Mouse (Mus musculus) intestine, embryonic 15.5 days (tissue): ENCODE measurements around the gene Bace2. TPM values are rescaled to one million over a fixed set of nuclear protein-coding genes. Genes with fewer than 3 reads are reported as not detected.

ENCODE experiments used
- ATAC-seq: fragments of 200-750 bp; cut with Nextera tagmentation; 2 replicates; pipeline ENCODE4 v1.8.0; 2017; ENCODE audit warnings: moderate TSS enrichment, moderate library complexity
- H3K27ac ChIP-seq: fragments of 300-500 bp; sonication (generic); 2 replicates; pipeline ENCODE4 v1.5.1; 2015; ENCODE audit warnings: mild to moderate bottlenecking, inconsistent platforms
- H3K27me3 ChIP-seq: fragments of 300-500 bp; sonication (generic); replicated peaks from 2 replicates; pipeline ENCODE4 v1.6.1; 2015; ENCODE audit warnings: inconsistent platforms
- H3K36me3 ChIP-seq: fragments of 300-500 bp; sonication (generic); 2 replicates; pipeline ENCODE4 v1.6.1; 2015; ENCODE audit warnings: inconsistent platforms
- H3K4me1 ChIP-seq: fragments of 300-500 bp; sonication (generic); replicated peaks from 2 replicates; pipeline ENCODE4 v1.6.1; 2015; ENCODE audit warnings: inconsistent platforms
- H3K4me2 ChIP-seq: fragments of 300-500 bp; sonication (generic); replicated peaks from 2 replicates; pipeline ENCODE4 v1.6.1; 2015; ENCODE audit warnings: mild to moderate bottlenecking, inconsistent platforms
- H3K4me3 ChIP-seq: fragments of 300-500 bp; sonication (generic); replicated peaks from 2 replicates; pipeline ENCODE4 v1.5.1; 2015; ENCODE audit warnings: inconsistent platforms
- H3K9ac ChIP-seq: fragments of 300-500 bp; sonication (generic); 2 replicates; pipeline ENCODE4 v1.6.1; 2015; ENCODE audit warnings: inconsistent platforms
- H3K9me3 ChIP-seq: fragments of 300-500 bp; sonication (generic); 2 replicates; pipeline ENCODE4 v1.6.1; 2016; ENCODE audit warnings: inconsistent platforms
- WGBS: fragments of 180-500 bp; shearing (Covaris S2); methylation state at CpG from one replicate; pipeline ENCODE4 v1.1.7; 2015; 5-methylcytosine and 5-hydroxymethylcytosine counted together
- polyA plus RNA-seq: library from polyadenylated mRNA; unstranded; fragments of >200 nt; fragmentation: Nextera tagmentation; extraction: Ambion mirVana; gene quantifications from 2 replicates; pipeline ENCODE4 v1.2.1, GENCODE M21; 2015

Bace2 gene
- polyA plus RNA-seq, 1 experiment from 2014 or later = 13.6 TPM

DNA sequence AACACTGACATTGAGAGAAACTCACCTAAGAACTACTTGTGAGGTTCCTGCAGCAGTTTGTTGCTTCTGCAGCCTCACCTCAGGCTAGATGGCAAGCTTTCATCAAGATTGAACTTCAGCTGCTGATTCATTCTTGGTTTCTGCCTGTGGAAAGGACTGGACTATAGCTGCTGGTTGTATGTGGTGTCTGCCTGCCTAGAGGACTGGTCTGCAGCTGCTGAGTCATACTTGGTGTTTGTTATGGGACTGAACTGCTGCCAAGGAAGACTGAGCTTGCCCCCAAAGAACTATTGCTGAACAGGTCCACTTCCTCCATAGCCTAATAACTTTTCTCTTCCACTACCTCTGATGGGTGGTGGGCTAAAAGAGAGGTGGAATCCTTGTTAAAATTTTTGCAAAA, 90.8 kb downstream of the Bace2 start:
- H3K27ac ChIP-seq = no peak overlapping the region
- H3K36me3 ChIP-seq = no peaks in the 10 kb centered on the region
- H3K27me3 ChIP-seq = no peaks in the 10 kb centered on the region
- no peak for ATAC-seq
- no peak overlapping the region for H3K4me3 ChIP-seq
- H3K4me1 ChIP-seq = no peaks in the 10 kb centered on the region
- no peaks in the 10 kb centered on the region for H3K9me3 ChIP-seq
- no peak overlapping the region for H3K9ac ChIP-seq
- no peak overlapping the region for H3K4me2 ChIP-seq

DNA sequence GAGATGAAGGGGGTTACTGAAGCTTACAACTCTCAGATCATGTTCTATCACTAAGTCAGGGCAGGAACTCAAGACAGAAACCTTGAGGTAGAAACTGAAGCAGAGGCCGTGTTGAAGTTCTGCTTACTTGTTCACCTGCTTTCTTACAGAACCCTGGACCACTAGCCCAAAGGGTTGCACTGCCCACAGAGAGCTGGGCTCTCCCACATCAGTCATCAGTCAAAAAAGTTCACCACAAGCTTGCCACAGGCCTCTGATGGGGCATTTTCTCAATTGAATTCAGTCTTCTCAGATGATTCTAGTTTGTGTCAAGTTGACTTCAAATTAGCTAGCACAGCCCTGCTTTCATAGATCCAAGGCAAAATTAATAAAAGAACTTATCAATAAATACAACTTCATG, 103.3 kb downstream of the Bace2 start:
- no peak overlapping the region for H3K9ac ChIP-seq
- no peak overlapping the region for H3K27ac ChIP-seq
- no peak overlapping the region for H3K4me2 ChIP-seq
- H3K9me3 ChIP-seq = no peaks in the 10 kb centered on the region
- H3K27me3 ChIP-seq = no peaks in the 10 kb centered on the region
- no peaks in the 10 kb centered on the region for H3K36me3 ChIP-seq
- ATAC-seq = no peak
- no peak overlapping the region for H3K4me3 ChIP-seq
- no peaks in the 10 kb centered on the region for H3K4me1 ChIP-seq
- WGBS = 74% methylated on average over 1 of the region's 1 CpGs

DNA sequence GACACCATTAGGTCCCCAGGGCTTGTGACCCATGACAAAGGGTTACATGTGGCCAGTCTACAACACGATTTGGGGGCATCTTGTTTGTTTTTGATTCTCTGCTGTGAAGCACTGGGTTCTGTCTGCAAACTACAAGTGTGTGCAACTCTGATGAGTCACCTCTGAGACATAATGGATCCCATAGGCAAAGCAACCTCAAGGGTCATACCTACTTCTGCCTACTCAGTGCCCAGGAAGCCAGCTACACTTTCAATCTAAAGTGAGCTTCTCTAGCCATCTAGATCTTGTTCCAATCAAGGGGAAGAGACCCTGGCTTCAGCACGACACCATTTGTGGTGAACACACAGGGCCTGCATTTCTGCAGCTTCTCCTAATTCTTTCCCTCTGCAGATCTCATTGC, 104.7 kb downstream of the Bace2 start:
- H3K36me3 ChIP-seq = no peaks in the 10 kb centered on the region
- no peaks in the 10 kb centered on the region for H3K9me3 ChIP-seq
- 69% methylated on average over 2 of the region's 2 CpGs for WGBS
- H3K27me3 ChIP-seq = no peaks in the 10 kb centered on the region
- H3K4me3 ChIP-seq = no peak overlapping the region
- ATAC-seq = no peak
- no peak overlapping the region for H3K4me2 ChIP-seq
- H3K4me1 ChIP-seq = no peaks in the 10 kb centered on the region
- no peak overlapping the region for H3K27ac ChIP-seq
- H3K9ac ChIP-seq = no peak overlapping the region

DNA sequence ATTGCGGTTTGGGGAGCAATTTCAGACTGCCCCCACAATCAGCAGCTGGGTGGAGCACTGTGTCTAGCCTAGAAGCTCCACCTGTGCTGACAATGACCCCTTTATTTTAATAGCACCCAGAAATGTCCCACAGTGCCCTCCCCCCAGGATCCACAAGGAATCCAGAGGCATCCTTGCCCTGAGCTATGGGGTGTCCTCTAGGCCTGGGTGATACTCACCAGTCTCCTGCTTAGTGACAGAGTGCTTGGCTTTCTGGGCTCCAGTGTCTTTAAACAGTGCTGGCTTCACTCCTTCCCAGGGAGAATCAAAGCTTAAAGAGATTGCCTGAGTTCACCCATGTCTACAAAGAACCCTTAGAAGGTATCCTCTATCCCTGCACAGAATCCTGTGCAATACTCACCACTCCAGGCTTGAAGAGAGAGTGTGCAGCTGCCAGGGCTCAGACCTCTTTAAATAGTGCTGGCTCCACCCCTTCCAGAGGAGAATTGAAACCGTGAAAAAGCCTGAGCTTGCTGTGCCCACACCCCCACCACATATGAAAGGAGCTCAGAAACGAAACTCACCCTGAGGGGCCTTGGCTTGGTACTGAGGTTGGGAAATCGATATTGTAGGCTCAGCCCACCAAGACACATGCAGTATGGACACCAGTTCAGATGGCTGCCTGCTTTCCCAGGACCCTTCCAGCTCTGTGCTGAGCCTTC, 106.1 kb downstream of the Bace2 start, which contains the start of gene Mx1:
TSS of gene Mx1 (minus strand) at position 427 of the 701 bp plus-strand sequence.
- no peak within 1 kb of the TSS for H3K9ac ChIP-seq
- H3K36me3 ChIP-seq = no peaks in the 10 kb centered on the region
- no peaks in the 10 kb centered on the region for H3K9me3 ChIP-seq
- H3K4me2 ChIP-seq = no peak within 1 kb of the TSS
- ATAC-seq = peak; percentile 62
- WGBS = 32% methylated on average over 4 of the region's 4 CpGs
- H3K4me3 ChIP-seq = no peak within 1 kb of the TSS
- H3K27ac ChIP-seq = no peak within 1 kb of the TSS
- H3K27me3 ChIP-seq = no peaks in the 10 kb centered on the region
- no peaks in the 10 kb centered on the region for H3K4me1 ChIP-seq

DNA sequence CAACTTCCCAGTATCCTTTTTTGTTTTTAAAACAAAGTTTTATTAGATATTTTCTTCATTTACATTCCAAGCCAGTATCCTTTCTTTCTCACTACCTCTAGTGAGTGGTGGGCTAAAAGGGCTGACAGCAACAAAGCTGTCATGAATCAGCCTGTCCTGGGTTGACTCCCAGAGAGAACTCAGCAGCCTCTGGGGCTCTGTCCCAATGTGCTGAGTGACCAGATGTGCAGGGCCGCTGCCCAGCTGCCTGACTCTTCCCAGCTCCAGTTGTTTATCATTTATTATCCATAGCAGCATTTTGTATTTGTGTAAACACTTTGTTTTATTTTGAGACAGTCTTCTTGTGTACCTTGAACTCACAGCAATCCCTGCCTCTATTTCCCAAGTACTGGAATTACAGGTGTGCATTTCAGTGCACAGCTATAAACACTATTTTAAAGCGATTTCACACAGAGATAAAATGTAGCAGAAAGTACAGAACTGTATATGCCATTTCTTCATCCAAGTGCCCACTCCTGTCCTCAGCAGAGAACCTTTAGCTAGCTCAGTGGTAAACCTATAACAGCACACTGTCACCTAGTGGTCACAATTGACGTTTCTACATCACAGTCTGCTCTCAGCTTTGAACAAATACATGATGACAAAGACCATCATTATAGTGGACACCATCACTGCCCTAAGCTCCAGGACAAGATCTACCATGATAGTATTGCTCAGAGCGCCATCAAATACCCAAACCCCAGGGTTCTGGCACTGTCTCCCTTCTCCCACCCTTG, 109.8 kb downstream of the Bace2 start:
- ATAC-seq = no peak
- no peak overlapping the region for H3K4me2 ChIP-seq
- H3K27ac ChIP-seq = no peak overlapping the region
- H3K27me3 ChIP-seq = no peaks in the 10 kb centered on the region
- H3K36me3 ChIP-seq = no peaks in the 10 kb centered on the region
- H3K4me3 ChIP-seq = no peak overlapping the region
- WGBS = 49% methylated on average over 4 of the region's 4 CpGs
- no peaks in the 10 kb centered on the region for H3K4me1 ChIP-seq
- no peak overlapping the region for H3K9ac ChIP-seq
- no peaks in the 10 kb centered on the region for H3K9me3 ChIP-seq

DNA sequence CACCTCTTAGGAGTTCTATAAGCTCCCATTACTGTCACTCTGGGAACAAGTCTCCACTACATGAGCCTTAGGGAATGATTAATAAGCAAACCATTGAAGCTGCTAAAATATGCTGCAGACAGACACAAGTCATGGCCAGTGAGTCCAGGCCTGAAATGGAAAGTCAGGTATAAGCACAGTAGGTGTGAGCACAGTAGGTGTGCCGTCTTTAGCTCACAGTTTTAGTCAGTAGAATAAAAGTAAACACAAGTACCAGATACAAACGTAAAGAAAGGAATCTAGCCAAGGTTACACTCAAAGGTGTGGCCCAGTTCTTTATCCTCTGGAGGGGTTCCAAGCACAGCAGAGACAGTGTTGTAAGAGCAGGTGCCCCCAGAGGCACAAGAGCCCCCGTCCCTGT, 110.9 kb downstream of the Bace2 start:
- WGBS = 49% methylated on average over 3 of the region's 3 CpGs
- ATAC-seq = 0 out of 2 replicates have a peak, but pooled peaks have one; percentile 17
- Histone ChIP-seq H3K36me3 (no peaks in the 10 kb centered on the region), H3K27ac (no peak overlapping the region), H3K9ac (no peak overlapping the region), H3K4me2 (no peak overlapping the region), H3K4me1 (no peaks in the 10 kb centered on the region), H3K9me3 (no peaks in the 10 kb centered on the region), H3K4me3 (no peak overlapping the region), H3K27me3 (no peaks in the 10 kb centered on the region)

DNA sequence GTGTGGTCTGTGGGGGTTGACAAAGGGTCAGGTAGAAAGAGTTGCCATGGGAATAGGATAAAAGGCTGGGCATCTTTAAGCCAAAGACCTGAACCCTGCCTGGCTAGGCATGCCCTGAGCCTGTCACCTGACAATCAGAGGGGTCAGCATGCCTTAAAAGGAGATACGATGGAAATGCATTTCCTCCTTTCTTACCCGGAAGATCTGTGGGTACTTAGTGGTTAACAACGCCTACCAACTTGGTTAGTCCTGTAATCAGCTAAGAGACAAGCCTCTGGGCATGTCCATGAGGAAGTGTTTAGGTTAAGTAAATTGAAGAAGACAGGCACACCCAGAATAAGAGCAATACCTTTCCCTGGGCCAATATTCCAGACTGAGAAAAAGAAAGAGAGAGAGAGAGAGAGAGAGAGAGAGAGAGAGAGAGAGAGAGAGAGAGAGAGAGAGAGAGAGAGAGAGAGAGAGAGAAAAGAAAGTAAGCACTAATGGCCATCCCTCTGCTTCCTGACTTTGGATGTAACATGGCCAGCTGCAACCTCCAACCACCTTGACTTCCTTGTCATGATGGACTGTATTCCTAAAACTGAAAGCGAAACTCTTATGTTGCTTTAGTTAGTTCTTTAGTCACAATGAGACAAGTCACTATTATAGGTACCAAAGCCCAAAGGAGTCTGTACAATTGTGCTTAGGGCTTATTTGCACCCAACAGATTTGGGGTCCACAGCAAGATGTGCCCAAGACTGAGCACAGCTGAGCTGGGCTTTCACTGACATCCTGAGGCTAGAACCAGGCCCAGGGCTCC, 111.7 kb downstream of the Bace2 start:
- H3K4me1 ChIP-seq = no peaks in the 10 kb centered on the region
- 72% methylated on average over 4 of the region's 4 CpGs for WGBS
- ATAC-seq = no peak
- H3K9me3 ChIP-seq = no peaks in the 10 kb centered on the region
- H3K9ac ChIP-seq = no peak overlapping the region
- no peak overlapping the region for H3K27ac ChIP-seq
- H3K36me3 ChIP-seq = no peaks in the 10 kb centered on the region
- H3K4me3 ChIP-seq = no peak overlapping the region
- no peaks in the 10 kb centered on the region for H3K27me3 ChIP-seq
- H3K4me2 ChIP-seq = no peak overlapping the region

DNA sequence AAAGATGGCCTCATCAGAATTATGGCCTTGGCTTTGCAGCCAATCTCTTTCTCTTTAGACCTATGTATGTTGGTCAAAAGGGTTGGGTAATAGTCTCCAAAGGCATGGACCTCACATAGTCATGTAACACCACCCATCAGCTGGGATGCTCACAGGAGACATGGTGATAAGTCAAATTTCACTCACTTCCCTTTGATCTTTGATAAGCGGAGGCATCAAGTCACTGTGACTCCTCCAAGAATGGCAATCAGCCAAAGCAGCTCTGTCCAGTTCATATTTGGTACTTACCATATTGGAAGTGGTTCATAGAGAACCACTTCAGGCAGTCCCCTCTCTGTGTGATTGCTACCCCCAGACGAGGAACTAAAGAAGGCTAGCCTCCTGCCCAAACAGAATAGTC, 118.1 kb downstream of the Bace2 start:
- no peak overlapping the region for H3K27ac ChIP-seq
- H3K4me1 ChIP-seq = no peaks in the 10 kb centered on the region
- H3K4me2 ChIP-seq = no peak overlapping the region
- H3K9me3 ChIP-seq = no peaks in the 10 kb centered on the region
- no peak overlapping the region for H3K9ac ChIP-seq
- H3K27me3 ChIP-seq = no peaks in the 10 kb centered on the region
- H3K36me3 ChIP-seq = no peaks in the 10 kb centered on the region
- ATAC-seq = no peak
- no peak overlapping the region for H3K4me3 ChIP-seq
- whole genome bisulfite sequencing = 78% methylated on average over 2 of the region's 2 CpGs

DNA sequence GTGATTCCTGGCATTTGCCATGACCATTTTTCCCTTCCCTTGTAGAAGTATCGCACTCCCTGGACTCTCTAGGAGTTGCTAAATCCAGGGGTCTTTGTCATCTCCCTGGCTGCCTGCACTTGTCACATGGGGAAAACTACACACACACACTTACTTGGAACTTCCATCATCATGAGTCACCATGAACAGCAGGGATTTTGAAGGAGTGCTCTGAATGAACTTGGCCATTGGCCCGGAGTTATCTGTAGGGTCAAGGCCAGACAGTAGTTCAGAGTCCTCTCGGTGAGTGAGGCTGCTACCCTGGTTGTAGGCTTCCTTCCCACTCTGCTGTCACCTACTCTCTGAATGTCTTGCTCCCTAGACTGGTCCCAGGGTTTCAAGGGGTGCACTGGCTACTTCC, 119.0 kb downstream of the Bace2 start:
- 79% methylated on average over 3 of the region's 3 CpGs for WGBS
- Histone ChIP-seq H3K4me2 (no peak overlapping the region), H3K4me3 (no peak overlapping the region), H3K9ac (no peak overlapping the region), H3K4me1 (no peaks in the 10 kb centered on the region), H3K36me3 (no peaks in the 10 kb centered on the region), H3K9me3 (no peaks in the 10 kb centered on the region), H3K27me3 (no peaks in the 10 kb centered on the region), H3K27ac (no peak overlapping the region)
- peak; percentile 58 for ATAC-seq

DNA sequence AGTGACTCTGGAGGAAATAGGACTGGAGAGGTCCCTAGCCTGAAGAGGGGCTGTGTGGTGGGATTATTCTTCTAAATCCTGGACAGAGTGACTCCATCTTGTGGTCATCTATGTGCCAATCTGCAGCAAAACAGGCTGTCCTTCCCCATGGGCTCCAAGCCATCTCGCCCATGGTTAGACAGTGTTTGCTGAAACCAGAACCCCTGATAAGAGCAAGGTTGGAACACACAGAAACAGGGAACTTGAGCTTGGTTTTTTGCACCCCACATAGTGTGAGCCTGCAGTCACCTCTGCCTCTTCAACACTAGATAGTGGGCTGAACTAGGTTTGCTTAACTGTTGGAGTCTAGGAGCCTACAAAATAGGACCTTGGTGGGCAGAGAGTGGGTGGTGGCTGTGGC, 120.0 kb downstream of the Bace2 start:
- Histone ChIP-seq H3K27ac (no peak overlapping the region), H3K4me2 (no peak overlapping the region), H3K4me1 (no peaks in the 10 kb centered on the region), H3K9me3 (no peaks in the 10 kb centered on the region), H3K27me3 (no peaks in the 10 kb centered on the region), H3K9ac (no peak overlapping the region), H3K4me3 (no peak overlapping the region), H3K36me3 (no peaks in the 10 kb centered on the region)
- WGBS = 66% methylated on average over 1 of the region's 1 CpGs
- no peak for ATAC-seq

DNA sequence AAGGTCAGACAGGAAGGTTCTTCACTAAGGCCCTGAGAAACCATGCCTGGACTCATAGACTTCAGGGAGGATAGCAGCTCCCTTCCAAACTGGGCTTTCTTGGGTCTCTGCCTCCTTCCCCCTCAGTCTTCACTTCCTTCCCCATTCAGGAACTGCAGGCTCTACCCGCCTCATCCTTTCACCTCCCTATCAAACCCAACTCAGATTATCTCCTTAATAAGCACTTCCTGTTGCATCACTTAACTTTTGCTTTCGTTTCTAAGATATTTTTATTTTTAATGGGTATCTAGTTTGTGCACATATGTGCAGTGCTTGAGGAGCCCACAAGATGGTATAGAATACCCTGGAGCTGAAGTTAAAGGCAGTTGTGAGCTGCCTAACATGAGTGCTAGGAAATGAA, 122.1 kb downstream of the Bace2 start:
- 76% methylated on average over 2 of the region's 2 CpGs for WGBS
- H3K27ac ChIP-seq = no peak overlapping the region
- no peak overlapping the region for H3K4me2 ChIP-seq
- no peaks in the 10 kb centered on the region for H3K36me3 ChIP-seq
- H3K4me1 ChIP-seq = no peaks in the 10 kb centered on the region
- H3K4me3 ChIP-seq = no peak overlapping the region
- no peaks in the 10 kb centered on the region for H3K9me3 ChIP-seq
- no peak for ATAC-seq
- no peaks in the 10 kb centered on the region for H3K27me3 ChIP-seq
- H3K9ac ChIP-seq = no peak overlapping the region

DNA sequence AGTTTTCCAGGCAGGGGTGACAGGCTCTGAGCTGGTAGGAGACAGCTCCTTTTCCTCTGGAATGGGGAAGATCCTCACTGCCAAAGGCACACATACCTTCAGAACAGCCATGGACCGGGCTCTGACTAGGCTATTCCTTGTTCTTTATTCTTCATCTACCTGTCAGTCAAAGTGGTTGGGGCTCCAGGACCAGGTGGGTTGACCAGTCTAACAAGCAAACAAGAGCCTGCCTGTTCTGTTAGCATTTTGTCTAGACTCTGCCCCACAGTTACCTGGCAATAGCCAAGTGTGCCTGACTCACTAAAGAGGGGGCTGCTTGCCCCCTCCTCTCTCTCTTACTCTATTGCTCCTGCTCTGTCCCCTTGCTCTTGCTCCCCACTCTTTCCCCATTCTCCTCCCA, 135.8 kb downstream of the Bace2 start:
- Histone ChIP-seq H3K4me2 (no peak overlapping the region), H3K4me3 (no peak overlapping the region), H3K27me3 (no peaks in the 10 kb centered on the region), H3K36me3 (no peaks in the 10 kb centered on the region), H3K9me3 (no peaks in the 10 kb centered on the region), H3K9ac (no peak overlapping the region), H3K27ac (no peak overlapping the region), H3K4me1 (no peaks in the 10 kb centered on the region)
- 57% methylated on average over 1 of the region's 1 CpGs for WGBS
- peak; percentile 32; the same call in 1 of the 2 replicates for ATAC-seq
